Mouse (Mus musculus) layer of hippocampus, postnatal 14 days (tissue): ENCODE measurements around the gene Plpp2. TPM values are rescaled to one million over a fixed set of nuclear protein-coding genes. Genes with fewer than 3 reads are reported as not detected.

Source experiments
- DNase-seq, 2 experiments: peaks; one replicate each; pipeline ENCODE4 v3.0.0; 2021 to 2022; ENCODE audit warnings: low spot score in 2 of 2, mixed read lengths in 1 of 2
- long read RNA-seq, 2 experiments: library from polyadenylated mRNA; stranded (forward); transcript quantifications; one replicate each; pipeline ENCODE4 v2.0.0; 2021
- total RNA-seq, 2 experiments: library from RNA; stranded (reverse); gene quantifications; 2 replicates each; pipeline ENCODE4 v1.2.3; 2021

The Plpp2 gene
- 1 to 10 TPM; 5.2 to 8.5 TPM for total RNA-seq
- long read RNA-seq, experiment 1, transcript Plpp2-201 (6 exons, 1,654 nt): major isoform, 6 of 10 reads
- long read RNA-seq, experiment 1, partial matches to known transcripts: 0 of 10 reads
- long read RNA-seq, experiment 1, other reads (novel, unspliced or antisense): 0 of 10 reads
- long read RNA-seq, experiment 2, transcript Plpp2-201 (6 exons, 1,654 nt): major isoform, 9 of 11 reads
- long read RNA-seq, experiment 2, partial matches to known transcripts: 0 of 11 reads
- long read RNA-seq, experiment 2, other reads (novel, unspliced or antisense): 1 of 11 reads

GRCm38 (mm10) chr10:79533126-79533911 lies at the start of gene Plpp2:
Plpp2 (minus strand) TSS chr10:79533796.
- DNase-seq: peak in 1 of 2 experiments; percentile 26

GRCm38 (mm10) chr10:79581501-79581900 lies 47.9 kb upstream of the Plpp2 start:
- no peak for DNase-seq

- DNase-seq: peak in 1 of 2 experiments; percentile 49
Measured at GRCm38 (mm10) chr10:79580811-79581210, 47.2 kb upstream of the Plpp2 start.

- DNase-seq: no peak
Measured at GRCm38 (mm10) chr10:79580356-79580755, 46.8 kb upstream of the Plpp2 start.

GRCm38 (mm10) chr10:79579781-79580180 lies 46.2 kb upstream of the Plpp2 start:
- DNase-seq: no peak

- no peak for DNase-seq
Measured at GRCm38 (mm10) chr10:79578891-79579290, 45.3 kb upstream of the Plpp2 start.

GRCm38 (mm10) chr10:79578276-79578675 lies 44.7 kb upstream of the Plpp2 start:
- DNase-seq: no peak

- DNase-seq: no peak
Measured at GRCm38 (mm10) chr10:79577376-79577775, 43.8 kb upstream of the Plpp2 start.

GRCm38 (mm10) chr10:79575754-79576153 lies 42.2 kb upstream of the Plpp2 start:
- DNase-seq: no peak

GRCm38 (mm10) chr10:79574796-79575195 lies 41.2 kb upstream of the Plpp2 start:
- DNase-seq: no peak

GRCm38 (mm10) chr10:79574350-79574749 lies 40.8 kb upstream of the Plpp2 start:
- DNase-seq: no peak

- DNase-seq: no peak
Measured at GRCm38 (mm10) chr10:79573611-79574010, 40.0 kb upstream of the Plpp2 start.

GRCm38 (mm10) chr10:79571314-79571713 lies 37.7 kb upstream of the Plpp2 start:
- DNase-seq: no peak

GRCm38 (mm10) chr10:79569921-79570320 lies 36.3 kb upstream of the Plpp2 start:
- DNase-seq: no peak

GRCm38 (mm10) chr10:79559716-79560115 lies 26.1 kb upstream of the Plpp2 start:
- DNase-seq: no peak

- DNase-seq: no peak
Measured at GRCm38 (mm10) chr10:79557496-79557895, 23.9 kb upstream of the Plpp2 start.

GRCm38 (mm10) chr10:79556951-79557350 lies 23.4 kb upstream of the Plpp2 start:
- DNase-seq: no peak

GRCm38 (mm10) chr10:79555238-79555724 lies 21.7 kb upstream of the Plpp2 start:
- DNase-seq: no peak

GRCm38 (mm10) chr10:79554330-79555237 lies 21.0 kb upstream of the Plpp2 start, which contains the start of gene Mier2:
Mier2 (minus strand) TSS chr10:79555199.
- peak; percentile 80 to 81 for DNase-seq

- DNase-seq: no peak
Measured at GRCm38 (mm10) chr10:79553691-79554090, 20.1 kb upstream of the Plpp2 start.

GRCm38 (mm10) chr10:79553176-79553575 lies 19.6 kb upstream of the Plpp2 start:
- no peak for DNase-seq
